Mouse (Mus musculus) spleen, adult 18-20 months (tissue): ENCODE results near the gene Cox11.

Source experiments
- DNase-seq, 2 experiments: peaks; one replicate each; pipeline ENCODE4 v3.0.0; 2022; ENCODE audit warnings: mixed read lengths in 2 of 2

Gene Cox11

DNA sequence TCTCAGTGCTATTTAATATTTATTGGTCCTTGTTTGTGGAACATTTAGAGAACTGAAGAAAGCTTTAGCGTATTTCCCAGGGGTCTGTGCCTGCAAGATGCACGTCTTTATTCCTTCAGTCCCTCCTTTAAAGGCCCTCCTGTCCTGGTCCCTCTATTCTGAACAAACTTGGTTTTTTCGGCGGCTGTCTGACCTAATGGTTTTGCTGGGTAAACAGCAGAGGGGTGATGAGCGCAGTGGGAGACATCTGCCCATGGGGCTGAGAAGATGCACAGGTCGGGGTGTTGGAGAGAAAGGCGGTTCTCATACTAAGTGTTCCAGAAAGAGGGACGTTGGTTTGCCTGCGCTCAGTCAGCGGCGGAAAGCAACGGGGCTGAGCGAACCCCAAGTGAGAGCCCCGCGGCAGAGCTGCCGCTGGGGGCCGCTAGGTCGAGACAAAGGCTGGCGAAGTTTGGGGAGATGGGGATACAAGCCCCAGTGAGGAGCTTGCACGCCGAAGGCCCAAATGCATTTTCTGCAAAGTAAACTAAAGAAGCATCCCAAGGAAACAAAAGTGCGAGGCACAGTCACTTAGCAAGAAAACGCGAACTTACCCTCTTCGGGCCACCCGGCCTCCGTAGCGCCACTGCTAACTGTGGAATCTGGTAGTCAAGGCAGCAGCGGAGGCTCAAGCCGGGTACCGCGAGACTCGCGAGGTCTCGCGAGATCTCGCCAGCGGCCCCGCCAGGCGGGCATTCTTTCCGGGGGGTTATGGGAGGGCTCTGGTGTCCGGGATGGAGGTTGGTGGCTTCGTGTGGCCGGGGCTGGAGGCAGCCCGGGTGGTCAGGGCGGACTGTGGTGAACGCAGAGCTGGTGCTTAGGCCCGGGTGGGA, at the start of gene Cox11, which contains the start of gene Stxbp4:
Cox11 (plus strand) TSS at position 734 of the 872 bp plus-strand sequence.
Stxbp4 (minus strand) TSS at position 645 of the 872 bp plus-strand sequence.
- DNase-seq = peak; percentile 84 to 89

DNA sequence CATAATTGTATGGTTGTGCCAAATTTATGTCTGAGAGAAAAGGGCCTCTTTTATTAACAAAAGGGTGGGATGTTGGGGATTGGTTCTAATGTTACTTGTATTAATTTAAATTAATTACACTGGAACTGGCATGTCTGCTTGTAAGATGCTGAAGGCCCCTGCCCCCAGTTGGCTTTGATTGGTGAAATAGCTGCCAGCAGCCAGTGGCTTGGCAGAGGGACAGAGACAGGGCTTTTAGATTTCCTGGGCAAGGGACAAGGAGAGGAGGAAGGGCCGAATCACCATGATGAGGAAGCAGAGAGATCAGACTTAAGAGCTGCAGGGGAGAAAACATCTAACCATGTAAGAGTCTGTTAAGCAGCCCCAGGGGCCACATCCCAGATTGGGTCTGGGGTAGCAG, 47.0 kb upstream of the Cox11 start:
- no peak for DNase-seq

DNA sequence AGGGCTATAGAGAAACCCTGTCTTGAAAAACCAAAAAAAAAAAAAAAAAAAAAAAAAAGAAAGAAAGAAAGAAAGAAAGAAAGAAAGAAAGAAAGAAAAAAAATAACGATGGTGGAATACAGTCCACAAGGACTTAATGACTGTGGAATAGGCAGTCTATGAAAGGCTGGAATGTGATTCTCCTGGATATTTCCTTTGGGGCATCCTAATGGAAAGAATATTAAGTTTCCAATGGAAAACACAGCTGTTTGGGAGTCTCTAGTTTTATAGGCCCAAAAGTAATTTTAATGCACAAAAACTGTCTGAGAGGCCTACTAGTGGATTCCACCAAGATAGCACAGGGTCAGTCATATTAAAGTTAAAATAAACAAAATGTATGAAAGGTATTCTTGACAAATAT, 42.1 kb upstream of the Cox11 start:
- DNase-seq = no peak

DNA sequence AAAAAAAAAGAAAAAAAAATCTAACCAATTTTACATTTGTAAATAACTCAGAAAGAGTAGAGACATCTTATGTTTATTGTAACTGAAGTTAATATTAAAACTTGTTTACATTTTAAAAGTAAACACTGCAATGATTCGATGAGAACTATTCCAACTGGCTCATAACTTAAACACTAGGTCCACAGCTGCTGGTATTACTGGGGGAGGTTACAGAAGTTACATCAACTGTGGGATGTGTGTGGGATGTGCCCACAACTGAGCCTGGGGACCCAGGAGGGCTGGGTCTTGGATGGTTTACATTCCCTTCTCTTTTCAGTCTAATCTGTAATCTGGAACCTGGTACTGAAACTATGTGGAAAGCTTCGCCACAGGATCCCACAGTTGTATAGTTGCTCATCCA, 34.9 kb upstream of the Cox11 start:
- no peak for DNase-seq

DNA sequence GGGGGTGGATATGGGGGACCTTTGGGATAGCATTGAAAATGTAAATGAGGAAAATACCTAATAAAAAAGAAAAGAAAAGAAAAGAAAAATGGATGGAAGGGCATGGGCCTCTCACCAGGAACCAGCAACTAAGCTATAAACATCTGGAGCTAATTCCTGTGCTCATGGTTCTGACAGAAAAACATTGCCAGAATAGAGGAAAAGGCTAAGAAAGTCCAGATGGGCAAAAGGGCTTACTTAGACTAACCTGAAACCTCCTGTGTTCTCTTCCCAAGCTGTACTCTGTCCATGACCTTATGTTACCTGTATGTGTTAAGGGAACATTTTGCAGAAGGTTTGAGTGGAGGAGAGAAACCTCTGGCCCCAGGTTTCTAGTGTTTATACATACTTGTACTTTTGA, 25.9 kb upstream of the Cox11 start:
- DNase-seq = no peak

DNA sequence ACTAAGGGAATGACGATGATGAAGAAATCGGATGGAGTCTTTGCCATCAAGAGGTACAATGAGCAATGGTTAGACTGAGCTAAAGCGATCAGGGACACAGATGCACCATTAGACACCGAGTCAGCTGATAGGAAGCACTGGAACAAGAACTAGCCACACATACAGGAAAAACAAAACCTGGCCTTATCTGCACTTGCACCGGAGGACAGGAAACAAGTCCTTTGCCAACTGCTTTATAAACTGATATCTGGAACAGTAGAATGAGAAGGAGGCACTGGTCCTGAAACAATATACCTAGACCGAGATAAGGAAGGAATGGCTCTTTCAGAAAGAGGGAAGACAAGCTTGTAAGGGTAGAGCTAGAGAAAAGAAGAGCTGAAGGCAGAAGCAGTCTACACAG, 23.2 kb upstream of the Cox11 start:
- DNase-seq = no peak

DNA sequence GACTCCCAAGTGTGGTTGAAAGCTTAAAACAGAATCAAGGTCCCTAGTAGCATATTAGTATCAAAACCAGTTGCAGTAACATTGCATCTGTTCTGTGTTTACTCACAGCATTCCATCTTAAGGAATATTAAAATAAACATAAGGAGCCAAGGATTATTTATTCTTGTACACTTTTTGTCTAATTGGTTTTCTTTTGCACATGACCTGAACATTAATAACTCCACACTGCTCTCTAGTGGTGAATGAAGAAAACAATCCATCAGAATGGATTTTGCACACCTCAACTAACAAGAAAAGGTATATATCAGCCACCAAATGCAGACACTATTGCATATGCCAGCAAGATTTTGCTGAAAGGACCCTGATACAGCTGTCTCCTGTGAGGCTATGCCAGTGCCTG, 21.5 kb upstream of the Cox11 start:
- DNase-seq = no peak

DNA sequence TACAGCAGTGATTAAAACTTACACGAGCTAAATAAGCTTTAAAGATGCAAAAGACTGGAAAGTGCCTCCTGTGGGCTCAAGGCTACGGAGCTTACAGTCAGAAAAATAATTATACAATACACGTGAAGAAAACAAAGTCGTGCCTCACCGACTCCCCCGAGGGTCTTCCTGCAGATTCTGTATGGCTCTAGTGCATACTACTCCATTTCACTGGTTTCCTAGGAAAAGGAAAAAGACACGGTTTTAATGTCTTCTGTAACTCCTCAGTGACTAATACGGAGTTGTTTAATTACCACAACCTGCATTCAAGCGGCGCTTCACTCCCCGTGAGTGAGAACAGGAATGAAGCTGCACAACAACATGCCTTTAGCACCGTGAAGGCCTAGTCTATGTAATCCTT, 15.9 kb upstream of the Cox11 start:
- DNase-seq = no peak

DNA sequence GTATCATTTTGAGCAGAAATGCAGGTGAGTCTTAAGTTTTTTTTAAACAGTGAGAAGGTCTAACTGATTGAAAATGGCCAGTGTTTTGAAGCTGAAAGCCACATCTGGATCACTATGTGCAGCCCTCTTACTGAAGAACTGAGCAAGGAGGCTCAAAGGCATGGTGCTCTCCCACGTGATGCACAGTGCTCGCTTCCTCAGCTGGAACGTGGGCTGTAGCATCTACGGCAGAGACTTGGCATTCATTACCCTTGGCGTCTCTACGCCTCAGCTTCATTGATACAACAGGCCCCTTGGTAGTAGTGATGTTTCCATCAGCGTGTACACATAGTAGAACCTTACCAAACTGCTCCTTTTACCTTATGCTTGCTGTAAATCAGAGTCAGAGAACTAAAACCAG, 15.5 kb upstream of the Cox11 start:
- DNase-seq = no peak

DNA sequence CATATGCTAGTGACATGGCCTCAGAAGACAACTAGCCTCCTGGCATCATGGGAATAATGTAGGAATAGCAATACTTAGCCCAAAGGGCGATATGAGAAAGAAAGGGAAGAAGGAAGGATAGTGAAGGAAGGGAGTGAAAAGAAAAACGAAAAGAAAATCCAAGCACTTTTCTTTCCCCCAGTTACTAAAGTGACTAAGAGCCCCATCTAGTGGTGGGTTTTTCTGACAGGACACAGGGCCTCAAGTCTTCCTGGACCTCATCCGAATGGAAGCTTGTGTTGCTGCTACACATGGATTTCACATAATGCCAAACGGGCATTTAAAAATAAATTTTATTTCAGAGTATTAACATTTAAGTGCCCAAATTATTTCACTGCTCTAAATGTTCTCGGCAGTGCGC, 14.5 kb upstream of the Cox11 start:
- peak in 1 of 2 experiments; percentile 19 for DNase-seq

DNA sequence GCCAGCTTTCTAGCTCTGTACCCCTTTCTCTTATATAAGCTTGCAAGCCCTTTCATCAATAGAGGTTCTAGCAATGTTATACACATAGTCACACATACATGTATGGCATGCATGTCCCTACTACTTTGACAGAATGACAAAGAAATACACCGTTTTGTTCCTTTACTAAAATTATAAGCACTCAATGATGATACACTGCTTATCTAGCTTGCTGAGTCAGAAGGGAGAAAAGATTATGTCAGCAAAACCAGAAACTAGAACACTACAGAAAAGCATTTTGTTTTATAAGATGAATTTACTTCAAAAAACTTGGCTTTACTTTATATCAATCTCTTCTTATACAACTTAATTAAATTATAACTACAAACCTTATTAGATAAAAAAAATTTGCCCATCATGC, 12.8 kb upstream of the Cox11 start:
- no peak for DNase-seq

DNA sequence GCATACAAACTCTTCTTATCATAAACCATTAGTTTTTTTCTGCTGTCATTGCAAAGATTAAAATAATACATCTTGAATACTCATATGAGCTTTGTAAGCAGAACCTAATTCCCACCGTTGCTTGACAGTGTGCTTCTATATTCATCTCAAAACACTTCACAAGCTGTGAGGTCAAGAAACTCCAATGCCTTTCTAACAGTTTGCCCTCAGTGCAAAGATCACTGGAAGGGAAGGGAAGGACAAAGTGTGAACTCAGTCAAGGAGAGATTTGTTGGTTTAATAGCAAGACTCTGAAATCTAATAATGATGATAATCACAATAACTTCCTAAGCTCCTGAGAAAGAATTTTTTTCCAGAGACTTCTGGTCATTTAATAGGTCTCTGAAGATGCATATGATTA, 10.2 kb upstream of the Cox11 start:
- no peak for DNase-seq

DNA sequence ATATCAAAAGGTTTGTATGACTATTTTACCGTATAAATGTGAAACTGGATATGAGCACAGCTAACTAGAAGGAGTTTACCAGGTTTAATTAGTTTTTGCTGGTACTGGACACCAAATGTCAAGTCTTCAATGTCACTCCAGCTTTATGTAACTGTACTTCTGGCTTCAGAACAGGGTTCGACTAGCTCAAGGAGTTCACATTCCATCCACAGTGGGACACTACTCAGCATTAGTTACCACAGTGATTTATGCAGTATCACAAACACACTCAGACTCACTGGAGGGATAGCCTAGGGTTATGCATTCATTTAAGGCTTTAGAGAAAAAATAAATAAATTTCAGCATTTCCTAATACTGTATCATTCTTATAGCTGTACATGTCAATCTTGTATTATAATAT, 5.5 kb upstream of the Cox11 start:
- DNase-seq = no peak

DNA sequence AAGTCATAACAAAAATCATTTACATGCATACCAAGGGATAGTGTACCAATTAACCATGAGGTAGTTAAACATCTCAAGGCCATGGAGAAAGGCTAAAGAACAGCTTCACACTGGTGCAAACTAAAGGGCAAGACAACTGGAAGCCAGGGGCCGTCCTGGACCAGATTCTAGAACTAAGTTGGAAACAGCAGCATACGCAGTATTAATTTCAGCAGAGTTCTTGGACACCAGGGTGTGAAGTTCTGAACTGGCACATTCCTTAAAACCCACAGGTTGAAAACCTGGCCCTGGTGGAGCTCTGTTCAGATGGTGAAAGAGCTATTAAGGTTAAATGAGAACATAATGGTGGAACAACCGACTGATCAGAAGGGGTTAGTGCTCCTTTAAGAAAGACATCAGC, 3.3 kb upstream of the Cox11 start:
- DNase-seq = no peak

DNA sequence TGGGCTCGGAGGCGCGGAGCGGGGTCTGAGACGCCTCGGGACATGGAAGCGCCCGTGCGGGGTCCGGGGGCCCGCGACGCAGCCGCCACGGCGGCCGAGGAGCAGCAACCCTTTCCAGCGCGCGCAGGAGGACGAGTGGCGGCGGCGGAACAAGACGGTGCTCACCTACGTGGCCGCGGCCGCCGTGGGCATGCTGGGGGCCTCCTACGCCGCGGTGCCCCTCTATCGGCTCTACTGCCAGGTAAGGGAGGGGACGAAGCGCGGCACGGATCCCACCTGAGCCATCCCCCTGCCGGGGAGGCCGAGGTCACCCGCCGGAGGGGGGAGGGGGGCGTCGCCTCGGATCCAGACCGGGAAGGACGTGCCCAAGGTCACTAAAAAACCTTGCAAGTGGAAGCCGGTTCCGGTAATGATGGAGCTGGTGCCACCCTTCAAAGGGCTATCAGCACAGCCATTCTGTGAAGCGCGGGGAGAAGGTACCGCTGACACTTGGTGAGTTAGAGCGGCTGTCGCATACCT, 398 bp downstream of the Cox11 start:
- no peak for DNase-seq

DNA sequence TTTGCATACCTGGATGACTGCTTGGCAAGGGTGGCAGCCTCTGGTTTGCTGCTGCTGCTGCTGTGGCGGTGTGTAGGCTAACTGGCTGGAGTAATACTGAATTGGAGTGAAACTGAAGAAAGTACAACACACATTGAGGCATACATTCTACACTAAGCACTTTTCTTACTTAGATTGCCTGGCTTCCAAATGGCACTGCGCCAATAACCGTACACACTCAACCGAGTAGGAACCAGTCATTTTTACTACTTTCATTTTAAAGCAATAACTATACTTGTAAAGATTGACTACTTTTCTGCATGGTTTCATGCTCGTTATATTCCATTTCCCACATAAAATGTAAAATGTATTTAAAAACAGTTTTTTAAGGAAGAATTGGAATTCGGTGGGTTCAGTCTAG, 11.8 kb downstream of the Cox11 start:
- DNase-seq = no peak

DNA sequence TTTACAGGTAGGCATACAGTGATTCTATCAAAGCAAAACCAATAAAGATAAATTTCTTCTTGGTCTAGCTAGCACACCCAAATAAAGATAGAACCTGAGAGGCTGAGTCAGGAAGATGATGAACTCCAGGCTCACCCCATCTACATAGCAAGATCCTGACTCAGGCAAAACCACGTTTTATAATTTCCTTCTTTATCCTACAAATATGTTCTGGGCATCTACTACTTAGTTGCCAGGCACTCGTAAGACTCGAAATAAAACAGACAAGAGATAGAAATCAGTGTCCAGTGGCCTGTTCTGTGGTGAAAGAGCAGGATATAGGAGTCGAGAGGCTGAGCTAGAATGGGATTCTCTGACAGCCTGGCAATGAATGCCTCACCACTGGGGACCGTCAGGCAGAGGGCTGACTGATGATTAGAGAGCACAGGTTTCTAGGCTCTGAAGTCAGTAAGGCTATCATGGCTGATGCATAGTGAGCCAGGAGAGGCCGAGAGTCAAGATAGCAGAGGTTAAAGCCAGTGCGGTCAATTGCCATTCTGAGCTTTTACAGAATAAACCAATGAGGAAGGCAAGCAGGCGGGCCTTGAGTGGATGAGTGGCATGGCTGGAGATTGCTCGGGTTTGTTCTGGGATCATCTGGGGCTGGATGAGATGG, 12.4 kb downstream of the Cox11 start:
- no peak for DNase-seq

DNA sequence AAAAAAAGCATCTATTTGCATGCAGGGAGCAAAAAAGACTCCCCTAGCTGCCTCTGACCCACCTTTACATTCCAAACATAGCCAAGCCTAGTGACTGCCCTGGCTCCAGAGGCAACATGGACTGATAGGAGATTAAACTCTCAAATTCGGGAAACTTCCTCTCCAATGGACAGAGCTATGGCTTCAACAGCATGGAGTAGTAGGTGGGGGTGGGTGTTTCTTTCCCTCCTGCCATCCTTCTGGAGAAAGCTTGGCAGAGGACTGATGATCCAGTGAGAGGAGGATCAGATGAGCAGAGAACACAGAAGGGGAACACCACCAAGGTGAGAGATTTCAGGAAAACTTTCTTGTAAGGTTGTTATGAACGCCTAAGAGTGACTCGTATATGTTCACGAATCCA, 14.6 kb downstream of the Cox11 start:
- no peak for DNase-seq

DNA sequence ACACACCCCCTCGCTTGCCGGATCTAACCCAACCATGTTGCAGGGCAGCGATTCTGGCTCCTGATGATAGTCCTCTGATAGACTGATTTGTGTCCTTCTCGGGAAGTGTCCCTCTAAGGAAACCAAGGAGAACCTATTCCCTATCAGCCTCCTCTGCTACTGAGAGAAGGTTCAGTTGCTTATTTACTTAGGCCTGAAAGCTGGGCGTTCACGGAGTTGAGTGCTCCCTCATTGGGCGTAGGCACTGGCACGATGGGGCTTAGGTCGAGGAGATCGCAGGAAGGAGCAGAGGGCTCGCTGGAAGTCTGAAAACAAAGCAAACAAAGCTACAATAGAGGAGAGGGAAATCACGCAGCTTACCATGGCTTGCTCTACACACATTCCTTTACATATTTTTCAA, 19.6 kb downstream of the Cox11 start:
- DNase-seq = no peak

DNA sequence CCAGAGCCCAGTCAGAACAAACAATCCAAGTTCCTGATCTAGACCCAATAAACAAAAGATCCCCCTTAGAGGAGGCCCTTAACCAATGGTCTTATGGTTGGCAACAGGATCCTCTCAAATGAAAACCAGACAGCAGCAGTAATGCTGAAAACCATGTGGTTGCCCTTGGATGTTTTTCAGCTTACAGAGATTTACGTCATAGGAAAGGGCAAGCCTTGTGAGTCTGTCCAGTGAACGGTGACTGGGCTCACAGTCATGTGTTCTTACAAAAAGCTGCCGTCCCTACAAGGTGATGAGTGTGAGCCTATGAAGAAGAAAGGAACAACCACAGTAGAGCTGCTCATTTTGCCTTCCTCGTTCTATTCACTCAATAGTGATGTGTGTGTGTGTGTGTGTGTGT, 22.7 kb downstream of the Cox11 start:
- no peak for DNase-seq

DNA sequence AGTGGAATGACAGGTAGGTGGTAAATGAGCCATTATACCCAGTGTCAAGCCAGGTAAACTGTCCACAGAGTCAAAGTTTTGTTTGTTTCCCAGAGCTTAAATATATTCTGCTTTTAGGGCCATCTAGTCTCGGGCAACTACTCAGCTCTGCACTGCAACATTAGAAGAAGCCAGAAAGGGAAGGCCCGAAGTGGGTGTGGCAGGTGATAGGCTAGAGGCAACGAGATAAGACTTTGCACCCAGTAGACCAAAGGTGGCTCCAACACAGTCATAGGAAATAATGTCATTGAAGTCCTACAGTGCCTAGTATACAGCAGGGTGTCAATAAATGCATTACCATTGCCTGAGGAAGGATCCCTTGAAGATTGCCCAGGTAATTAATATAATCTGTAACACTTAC, 25.1 kb downstream of the Cox11 start:
- DNase-seq = no peak

DNA sequence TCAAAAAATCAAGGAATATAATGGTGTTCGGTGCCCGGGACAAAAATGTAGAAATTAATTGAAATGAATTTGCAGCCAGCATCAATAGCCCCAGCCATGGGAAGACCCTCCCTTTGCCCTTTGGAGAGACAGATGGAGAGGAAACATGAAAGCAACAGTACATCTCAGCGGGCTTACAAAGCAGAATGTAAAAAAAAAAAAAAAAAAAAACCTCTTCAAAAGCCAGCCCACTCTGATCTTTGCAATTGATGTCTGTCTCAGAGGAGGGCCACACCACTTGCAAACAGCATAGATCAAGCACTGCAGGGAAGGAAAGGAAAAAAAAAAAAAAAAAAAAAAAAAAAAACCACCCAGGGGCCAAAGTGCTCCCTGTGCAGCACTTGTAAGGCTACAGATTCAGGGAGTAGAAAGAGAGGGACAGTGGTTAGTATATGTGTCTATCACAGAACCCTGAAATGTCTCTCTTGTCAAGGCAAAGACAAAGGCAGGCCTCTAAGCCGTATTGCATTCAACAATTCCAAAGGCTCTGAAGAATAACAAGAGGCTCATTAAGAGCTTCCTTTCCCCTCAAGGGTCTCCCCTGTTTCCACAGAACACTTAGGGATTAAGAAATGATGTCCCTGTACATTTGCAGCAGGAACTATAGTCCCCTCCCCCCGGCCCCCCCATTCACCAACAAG, 25.8 kb downstream of the Cox11 start:
- DNase-seq = no peak

DNA sequence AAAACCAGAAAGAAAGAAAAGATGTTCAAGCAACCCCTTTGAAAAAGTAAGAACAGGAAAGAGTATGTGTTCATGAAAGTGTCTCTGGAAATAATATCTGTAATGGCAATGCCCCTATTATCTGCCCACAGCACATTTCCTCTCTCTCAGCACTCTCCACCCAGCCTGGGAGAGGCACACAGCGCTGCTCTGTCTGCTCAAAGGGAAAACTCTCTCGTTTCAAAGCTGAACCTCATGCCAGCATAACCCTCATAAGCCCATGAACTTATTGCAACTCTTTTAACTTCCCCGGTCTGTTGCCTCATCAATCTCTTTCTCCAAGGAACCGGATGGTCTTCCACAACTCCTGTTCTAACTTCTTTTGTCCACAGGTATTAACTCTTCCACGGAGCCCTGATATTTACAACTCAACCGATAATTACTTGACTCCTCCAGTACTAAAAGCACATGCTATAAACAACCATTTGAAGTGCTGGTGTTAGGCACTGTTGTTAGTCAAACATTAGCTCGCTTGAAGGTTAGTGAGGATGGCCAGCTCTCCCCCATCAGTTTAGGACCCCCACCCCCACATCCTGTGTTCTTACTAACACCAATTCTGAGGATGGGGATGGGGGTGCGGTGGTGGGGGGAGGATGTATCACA, 26.5 kb downstream of the Cox11 start:
- DNase-seq = no peak
